Mouse (Mus musculus) liver, embryonic 14.5 days (tissue): ENCODE measurements around the gene Mgat4b.

ENCODE experiments used
- CTCF ChIP-seq: IDR thresholded peaks from 2 replicates; pipeline ENCODE4 v1.5.1; 2016; ENCODE audit warnings: antibody characterized with exemption, low read depth, control low read depth
- EP300 ChIP-seq: IDR thresholded peaks from 2 replicates; pipeline ENCODE4 v1.6.1; 2016; ENCODE audit warnings: antibody characterized with exemption, low read depth

DNA sequence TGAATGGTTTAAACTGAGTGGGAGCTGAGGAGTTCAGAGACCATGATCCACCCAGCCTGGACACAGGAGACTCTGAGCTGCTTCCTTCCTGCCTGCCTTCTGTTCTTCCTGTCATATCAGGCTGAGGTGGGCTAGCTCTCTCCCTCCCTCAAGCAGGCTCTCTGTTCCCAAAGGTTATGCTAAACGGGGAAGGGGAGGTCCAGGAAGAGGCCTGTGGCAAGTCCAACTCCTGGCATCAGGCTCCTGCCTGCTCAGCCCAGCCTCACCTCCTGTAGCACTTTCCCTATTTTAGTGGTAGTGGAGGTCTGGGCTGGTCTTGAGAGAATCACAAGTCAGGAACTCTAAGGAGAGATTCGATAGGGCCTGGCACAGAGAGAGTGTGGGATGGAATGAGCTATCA, 15.7 kb downstream of the Mgat4b start:
- TF ChIP-seq CTCF: no peak
- no peak for TF ChIP-seq EP300
